Mouse (Mus musculus) CH12.LX (cell line): ENCODE measurements around the gene Tcam1. TPM values are rescaled to one million over a fixed set of nuclear protein-coding genes. Genes with fewer than 3 reads are reported as not detected.

Experiments used
- DNase-seq: peaks from one replicate; pipeline ENCODE4 v3.0.0-alpha.2; 2013; ENCODE audit errors: extremely low read depth
- H3K27ac ChIP-seq: 2 replicates; pipeline ENCODE4 v1.5.1; 2012; ENCODE audit warnings: low read depth, mild to moderate bottlenecking, control low read depth, moderate library complexity; ENCODE audit not compliant: insufficient read depth
- H3K27me3 ChIP-seq: replicated peaks from 2 replicates; pipeline ENCODE3; 2012; ENCODE audit warnings: inconsistent platforms
- H3K36me3 ChIP-seq, 2 experiments: replicated peaks in 1 of 2; 2 replicates each; pipeline versions ENCODE3 to v1.6.1; 2012; ENCODE audit warnings: inconsistent platforms in 1 of 2, low read length in 1 of 2, mild to moderate bottlenecking in 1 of 2, mixed read lengths in 1 of 2, moderate library complexity in 1 of 2; ENCODE audit not compliant: control insufficient read depth in 1 of 2, insufficient read depth in 1 of 2
- H3K4me1 ChIP-seq, 2 experiments: 2 replicates each; pipeline ENCODE4 v1.6.1; 2012; ENCODE audit warnings: inconsistent platforms in 1 of 2, moderate library complexity in 1 of 2; ENCODE audit not compliant: insufficient read depth in 2 of 2, control insufficient read depth in 1 of 2
- H3K4me2 ChIP-seq: 2 replicates; pipeline ENCODE4 v1.6.1; 2012; ENCODE audit warnings: low read depth, mild to moderate bottlenecking, control low read depth; ENCODE audit not compliant: poor library complexity, insufficient read depth, severe bottlenecking
- H3K4me3 ChIP-seq, 3 experiments: fragments of 150-350 bp in 1 of 3; sonication (generic) in 1 of 3; replicated peaks in 1 of 3; 2 replicates each; pipeline versions ENCODE3 to v1.5.1; 2011 to 2012; ENCODE audit warnings: low read depth in 2 of 3, low read length in 2 of 3, mild to moderate bottlenecking in 2 of 3, moderate library complexity in 2 of 3, control low read depth in 1 of 3, improper control_type of control experiment in 1 of 3, inconsistent platforms in 1 of 3, mixed read lengths in 1 of 3; ENCODE audit not compliant: poor library complexity in 1 of 3
- H3K79me2 ChIP-seq: replicated peaks from 2 replicates; pipeline ENCODE4 v1.6.1; 2012; ENCODE audit warnings: mild to moderate bottlenecking, moderate library complexity; ENCODE audit not compliant: control insufficient read depth, poor library complexity, insufficient read depth, severe bottlenecking; ENCODE audit errors: extremely low read depth
- H3K9ac ChIP-seq: 2 replicates; pipeline ENCODE4 v1.6.1; 2012; ENCODE audit warnings: low read depth, mild to moderate bottlenecking, control low read depth, moderate library complexity; ENCODE audit not compliant: insufficient read depth
- H3K9me3 ChIP-seq: replicated peaks from 2 replicates; pipeline ENCODE3; 2012; ENCODE audit warnings: low read length, inconsistent platforms, mixed read lengths
- BHLHE40 ChIP-seq: IDR thresholded peaks from 2 replicates; pipeline ENCODE4 v1.6.1; 2011; ENCODE audit warnings: mild to moderate bottlenecking, low read depth, low read length, improper control_type of control experiment
- CHD1 ChIP-seq: IDR thresholded peaks from 2 replicates; pipeline ENCODE4 v1.6.1; 2012; ENCODE audit warnings: low read depth, low read length, improper control_type of control experiment, inconsistent platforms
- CHD2 ChIP-seq: IDR thresholded peaks from 2 replicates; pipeline ENCODE4 v1.6.1; 2011; ENCODE audit warnings: low read length, improper control_type of control experiment
- CTCF ChIP-seq, 2 experiments: IDR thresholded peaks in 1 of 2; conservative IDR thresholded peaks in 1 of 2; 2 replicates each; pipeline ENCODE4 v1.5.1; 2011 to 2012; ENCODE audit warnings: low read depth in 2 of 2, low read length in 2 of 2, improper control_type of control experiment in 1 of 2, inconsistent platforms in 1 of 2, mild to moderate bottlenecking in 1 of 2, moderate library complexity in 1 of 2
- E2F4 ChIP-seq: IDR thresholded peaks from 2 replicates; pipeline ENCODE4 v1.6.1; 2011; ENCODE audit warnings: low read depth, low read length, improper control_type of control experiment; ENCODE audit not compliant: insufficient replicate concordance
- ELF1 ChIP-seq: IDR thresholded peaks from 2 replicates; pipeline ENCODE4 v1.6.1; 2014; ENCODE audit warnings: low read depth, mild to moderate bottlenecking, inconsistent platforms, low read length, improper control_type of control experiment
- EP300 ChIP-seq: IDR thresholded peaks from 2 replicates; pipeline ENCODE4 v1.6.1; 2011; ENCODE audit warnings: low read length, improper control_type of control experiment
- ETS1 ChIP-seq: conservative IDR thresholded peaks from 2 replicates; pipeline ENCODE4 v1.6.1; 2012; ENCODE audit warnings: low read depth, mild to moderate bottlenecking, inconsistent platforms, low read length, improper control_type of control experiment, moderate library complexity
- GABPA ChIP-seq: IDR thresholded peaks from 2 replicates; pipeline ENCODE4 v1.6.1; 2012; ENCODE audit warnings: low read depth, low read length, improper control_type of control experiment, inconsistent platforms; ENCODE audit not compliant: insufficient replicate concordance
- HCFC1 ChIP-seq: IDR thresholded peaks from 2 replicates; pipeline ENCODE4 v1.6.1; 2012; ENCODE audit warnings: low read depth, mild to moderate bottlenecking, inconsistent platforms, low read length, improper control_type of control experiment
- IRF4 ChIP-seq: IDR thresholded peaks from 2 replicates; pipeline ENCODE4 v1.6.1; 2014; ENCODE audit warnings: low read depth, mild to moderate bottlenecking, inconsistent platforms, low read length, improper control_type of control experiment
- JUN ChIP-seq: IDR thresholded peaks from 2 replicates; pipeline ENCODE4 v1.6.1; 2011; ENCODE audit warnings: low read depth, mild to moderate bottlenecking, low read length, improper control_type of control experiment, moderate library complexity; ENCODE audit not compliant: insufficient read depth
- JUND ChIP-seq: conservative IDR thresholded peaks from 2 replicates; pipeline ENCODE4 v1.6.1; 2011; ENCODE audit warnings: low read depth, low read length, improper control_type of control experiment
- KAT2A ChIP-seq: IDR thresholded peaks from 2 replicates; pipeline ENCODE4 v1.6.1; 2012; ENCODE audit warnings: low read length, improper control_type of control experiment, inconsistent platforms; ENCODE audit not compliant: insufficient replicate concordance
- MAFK ChIP-seq: IDR thresholded peaks from 2 replicates; pipeline ENCODE4 v1.6.1; 2011; ENCODE audit warnings: low read length, improper control_type of control experiment; ENCODE audit not compliant: insufficient replicate concordance
- MAX ChIP-seq: IDR thresholded peaks from 2 replicates; pipeline ENCODE4 v1.6.1; 2011; ENCODE audit warnings: low read length, improper control_type of control experiment
- MAZ ChIP-seq: IDR thresholded peaks from 2 replicates; pipeline ENCODE4 v1.6.1; 2012; ENCODE audit warnings: low read depth, mild to moderate bottlenecking, inconsistent platforms, low read length, improper control_type of control experiment, moderate library complexity
- MEF2A ChIP-seq: IDR thresholded peaks from 2 replicates; pipeline ENCODE4 v1.6.1; 2014; ENCODE audit warnings: low read depth, mild to moderate bottlenecking, inconsistent platforms, low read length, improper control_type of control experiment, borderline replicate concordance
- MXI1 ChIP-seq: IDR thresholded peaks from 2 replicates; pipeline ENCODE4 v1.6.1; 2011; ENCODE audit warnings: mild to moderate bottlenecking, low read depth, low read length, improper control_type of control experiment
- MYC ChIP-seq: IDR thresholded peaks from 2 replicates; pipeline ENCODE4 v1.6.1; 2011; ENCODE audit warnings: low read depth, mild to moderate bottlenecking, improper control_type of control experiment, low read length
- NELFE ChIP-seq: IDR thresholded peaks from 2 replicates; pipeline ENCODE4 v1.6.1; 2011; ENCODE audit warnings: low read depth, low read length, improper control_type of control experiment
- NRF1 ChIP-seq: IDR thresholded peaks from 2 replicates; pipeline ENCODE4 v1.6.1; 2014; ENCODE audit warnings: low read depth, mild to moderate bottlenecking, inconsistent platforms, low read length, improper control_type of control experiment, moderate library complexity
- PAX5 ChIP-seq: IDR thresholded peaks from 2 replicates; pipeline ENCODE4 v1.6.1; 2012; ENCODE audit warnings: low read length, inconsistent platforms, mixed read lengths
- POLR2A ChIP-seq: IDR thresholded peaks from 2 replicates; pipeline ENCODE4 v1.6.1; 2011; ENCODE audit warnings: low read depth, mild to moderate bottlenecking, improper control_type of control experiment, low read length
- POLR2AphosphoS2 ChIP-seq: IDR thresholded peaks from 2 replicates; pipeline ENCODE4 v1.6.1; 2011; ENCODE audit warnings: low read depth, low read length, improper control_type of control experiment
- RAD21 ChIP-seq: IDR thresholded peaks from 2 replicates; pipeline ENCODE4 v1.6.1; 2011; ENCODE audit warnings: low read depth, mild to moderate bottlenecking, low read length, improper control_type of control experiment, moderate library complexity
- RCOR1 ChIP-seq: conservative IDR thresholded peaks from 2 replicates; pipeline ENCODE4 v1.6.1; 2012; ENCODE audit warnings: low read depth, mild to moderate bottlenecking, inconsistent platforms, low read length, improper control_type of control experiment
- SIN3A ChIP-seq: IDR thresholded peaks from 2 replicates; pipeline ENCODE4 v1.6.1; 2012; ENCODE audit warnings: low read length, improper control_type of control experiment, inconsistent platforms
- SMC3 ChIP-seq: IDR thresholded peaks from 2 replicates; pipeline ENCODE4 v1.6.1; 2011; ENCODE audit warnings: low read depth, low read length, improper control_type of control experiment
- TBP ChIP-seq: conservative IDR thresholded peaks from 2 replicates; pipeline ENCODE4 v1.6.1; 2011; ENCODE audit warnings: low read depth, low read length, improper control_type of control experiment
- TCF12 ChIP-seq: IDR thresholded peaks from 2 replicates; pipeline ENCODE4 v1.6.1; 2014; ENCODE audit warnings: low read depth, mild to moderate bottlenecking, inconsistent platforms, low read length, improper control_type of control experiment
- UBTF ChIP-seq: IDR thresholded peaks from 2 replicates; pipeline ENCODE4 v1.6.1; 2012; ENCODE audit warnings: low read depth, mild to moderate bottlenecking, inconsistent platforms, low read length, improper control_type of control experiment, moderate library complexity
- USF1 ChIP-seq: IDR thresholded peaks from 2 replicates; pipeline ENCODE4 v1.6.1; 2014; ENCODE audit warnings: low read depth, mild to moderate bottlenecking, inconsistent platforms, low read length, improper control_type of control experiment
- USF2 ChIP-seq: conservative IDR thresholded peaks from 2 replicates; pipeline ENCODE4 v1.6.1; 2011; ENCODE audit warnings: low read depth, low read length, improper control_type of control experiment
- ZC3H11A ChIP-seq: IDR thresholded peaks from 2 replicates; pipeline ENCODE4 v1.6.1; 2012; ENCODE audit warnings: low read depth, mild to moderate bottlenecking, inconsistent platforms, low read length, improper control_type of control experiment
- ZKSCAN1 ChIP-seq: IDR thresholded peaks from 2 replicates; pipeline ENCODE4 v1.6.1; 2012; ENCODE audit warnings: low read depth, inconsistent platforms, low read length, improper control_type of control experiment, borderline replicate concordance
- ZMIZ1 ChIP-seq: IDR thresholded peaks from 2 replicates; pipeline ENCODE4 v1.6.1; 2012; ENCODE audit warnings: low read depth, mild to moderate bottlenecking, inconsistent platforms, low read length, improper control_type of control experiment
- ZNF384 ChIP-seq: IDR thresholded peaks from 2 replicates; pipeline ENCODE4 v1.6.1; 2012; ENCODE audit warnings: low read depth, low read length, improper control_type of control experiment, inconsistent platforms
- dilution Hi-C: fragments of 300-500 bp; cut with MboI; formaldehyde crosslinking; loops from 2 replicates; pipeline ENCODE4 v1.14.3; 2020; ENCODE audit warnings: low sequenced_read_pairs; ENCODE audit not compliant: extremely low pct_unique_long_range_greater_than_20kb, extremely low pct_ligation_motif_present
- in situ Hi-C: fragments of 300-500 bp; cut with MboI; formaldehyde crosslinking; loops from 3 replicates; pipeline ENCODE4 v1.14.3; 2019; ENCODE audit warnings: low sequenced_read_pairs, low pct_ligation_motif_present, low pct_unique_long_range_greater_than_20kb, mixed read lengths
- polyA plus RNA-seq: library from polyadenylated mRNA; unstranded; fragments of >175 nt; gene quantifications from 2 replicates; pipeline ENCODE4 v1.2.1, GENCODE M21; 2012; ENCODE audit warnings: low read depth; ENCODE audit not compliant: insufficient read length
- total RNA-seq, 2 experiments: library from RNA; depleted of rRNA; stranded (reverse); fragments of 300-350 nt in 1 of 2; fragments of >200 nt in 1 of 2; gene quantifications; 2 replicates each; pipeline ENCODE4 v1.2.3; 2012 to 2014

The Tcam1 gene
- total and polyA plus RNA-seq, 3 experiments: 0.82 to 5.9 (median 0.99) TPM

DNA sequence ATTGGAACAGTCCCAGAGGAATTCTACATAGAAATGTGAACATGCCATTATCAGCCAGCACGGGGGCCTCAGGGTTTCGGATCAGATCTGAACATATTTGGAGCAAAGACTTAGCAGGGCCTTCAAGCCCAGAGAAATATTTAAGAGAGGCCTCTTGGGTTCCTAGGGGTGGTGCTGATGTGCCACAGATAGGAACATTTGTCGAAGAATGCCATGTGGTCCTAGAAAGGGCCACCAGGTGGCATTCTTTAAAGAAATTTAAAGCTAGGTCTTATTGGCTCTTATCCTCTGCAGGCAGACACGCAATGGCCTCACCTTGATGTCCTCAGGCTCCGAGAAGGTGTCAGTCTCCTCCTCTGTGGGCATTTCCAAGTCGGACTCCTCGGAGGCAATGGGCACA lies 53.2 kb downstream of the Tcam1 start:
- no peak overlapping the region for H3K9ac ChIP-seq
- peaks cover 20 to 37% of the 10 kb centered on the region in 2 experiments for H3K4me1 ChIP-seq
- no peak overlapping the region for H3K4me2 ChIP-seq
- no peak overlapping the region for H3K27ac ChIP-seq
- no peaks in the 10 kb centered on the region for H3K79me2 ChIP-seq
- H3K27me3 ChIP-seq: peaks cover 3% of the 10 kb centered on the region
- peak; percentile 89 for DNase-seq
- in situ Hi-C loops: loop anchor here (5.0 to 10.0 kb wide), 3 partner anchors 42 to 165 kb away; no protein-coding TSS in a partner anchor
- H3K4me3 ChIP-seq: no peak overlapping the region
- no peaks in the 10 kb centered on the region for H3K36me3 ChIP-seq
- dilution Hi-C loops: no loop called here
- TF ChIP-seq ZC3H11A: peak; percentile 94
- no peak; the same call in 1 of the 2 replicates for TF ChIP-seq JUND
- TF ChIP-seq MXI1: peak; percentile 28; the same call in 1 of the 2 replicates
- TF ChIP-seq TBP: 0 out of 2 replicates have a peak, but pooled peaks have one; percentile 16
- 0 out of 2 replicates have a peak, but pooled peaks have one; percentile 24 for TF ChIP-seq ZNF384
- no peak for TF ChIP-seq MAZ
- TF ChIP-seq GABPA: no peak
- TF ChIP-seq SIN3A: peak; percentile 51; the same call in 1 of the 2 replicates
- no peak for TF ChIP-seq USF2
- peak; percentile 98 for TF ChIP-seq MYC
- TF ChIP-seq NRF1: no peak
- TF ChIP-seq POLR2AphosphoS2: no peak
- TF ChIP-seq UBTF: no peak
- TF ChIP-seq ZKSCAN1: no peak
- no peak for TF ChIP-seq CHD2
- peak; percentile 35; the same call in 1 of the 2 replicates for TF ChIP-seq HCFC1
- no peak for TF ChIP-seq USF1
- TF ChIP-seq PAX5: no peak
- no peak for TF ChIP-seq EP300
- TF ChIP-seq SMC3: peak; percentile 99
- TF ChIP-seq CTCF (conservative IDR thresholded peaks at IDR 0.05 in 1 of 2, IDR thresholded peaks at IDR 0.05 in 1 of 2; ENCODE audit: low read depth in 2 of 2, low read length in 2 of 2): peak; percentile 50 to 100; a peak in 3 of 4 replicates
- TF ChIP-seq MAX: peak; percentile 97
- peak; percentile 50; the same call in 1 of the 2 replicates for TF ChIP-seq IRF4
- TF ChIP-seq CHD1: no peak
- no peak for TF ChIP-seq POLR2A
- no peak for TF ChIP-seq MAFK
- no peak for TF ChIP-seq BHLHE40
- no peak for TF ChIP-seq RCOR1
- no peak for TF ChIP-seq JUN
- TF ChIP-seq TCF12: peak; percentile 27; the same call in 1 of the 2 replicates
- TF ChIP-seq MEF2A: peak; percentile 77
- TF ChIP-seq KAT2A: no peak
- TF ChIP-seq E2F4: no peak
- no peak for TF ChIP-seq ETS1
- peak; percentile 99 for TF ChIP-seq RAD21
- TF ChIP-seq ZMIZ1: no peak
- peak; percentile 81; the same call in 1 of the 2 replicates for TF ChIP-seq NELFE
- TF ChIP-seq ELF1: 0 out of 2 replicates have a peak, but pooled peaks have one; percentile 21
- no peaks in the 10 kb centered on the region for H3K9me3 ChIP-seq
